Mouse (Mus musculus) midbrain, embryonic 14.5 days (tissue): ENCODE measurements at regions not wholly inside any gene's neighbourhood (a gene's known extent, or its start where the extent isn't known, plus 50 kb on each side); places are given as distances from the start of the nearest gene placed in this dataset.

ENCODE experiments used
- ATAC-seq: fragments of 200-750 bp; cut with Nextera tagmentation; 2 replicates; pipeline ENCODE4 v1.8.0; 2017; ENCODE audit warnings: moderate number of reproducible peaks, moderate library complexity; ENCODE audit not compliant: low FRiP score, low TSS enrichment
- DNase-seq: peaks from one replicate; pipeline ENCODE4 v3.0.0-alpha.2; 2015
- H3K27ac ChIP-seq: fragments of 300-500 bp; sonication (generic); replicated peaks from 2 replicates; pipeline ENCODE4 v1.5.1; 2014; ENCODE audit warnings: mild to moderate bottlenecking, low read depth, low read length, moderate library complexity
- H3K27me3 ChIP-seq: fragments of 300-500 bp; sonication (generic); 2 replicates; pipeline ENCODE4 v1.6.1; 2014; ENCODE audit warnings: low read length, control low read depth, mixed read lengths; ENCODE audit not compliant: control insufficient read depth, insufficient read depth
- H3K36me3 ChIP-seq: fragments of 300-500 bp; sonication (generic); 2 replicates; pipeline ENCODE4 v1.6.1; 2014; ENCODE audit warnings: low read length, control low read depth; ENCODE audit not compliant: control insufficient read depth, insufficient read depth
- H3K4me1 ChIP-seq: fragments of 300-500 bp; sonication (generic); 2 replicates; pipeline ENCODE4 v1.6.1; 2014; ENCODE audit warnings: mild to moderate bottlenecking, antibody characterized with exemption, low read length, control low read depth; ENCODE audit not compliant: control insufficient read depth, insufficient read depth
- H3K4me2 ChIP-seq: fragments of 300-500 bp; sonication (generic); 2 replicates; pipeline ENCODE4 v1.6.1; 2014; ENCODE audit warnings: mild to moderate bottlenecking, low read length, moderate library complexity
- H3K4me3 ChIP-seq: fragments of 300-500 bp; sonication (generic); replicated peaks from 2 replicates; pipeline ENCODE4 v1.5.1; 2014; ENCODE audit warnings: low read depth, low read length
- H3K9ac ChIP-seq: fragments of 300-500 bp; sonication (generic); replicated peaks from 2 replicates; pipeline ENCODE4 v1.6.1; 2014; ENCODE audit warnings: mild to moderate bottlenecking, low read length, moderate library complexity
- H3K9me3 ChIP-seq: fragments of 300-500 bp; sonication (generic); 2 replicates; pipeline ENCODE4 v1.6.1; 2016; ENCODE audit warnings: low read length, control low read depth, mixed read lengths; ENCODE audit not compliant: control insufficient read depth
- WGBS: fragments of 180-500 bp; shearing (Covaris S2); extraction: QIAGEN DNeasy Blood & Tissue Kit; methylation state at CpG from one replicate; pipeline ENCODE4 v1.1.7; 2014; 5-methylcytosine and 5-hydroxymethylcytosine counted together

DNA sequence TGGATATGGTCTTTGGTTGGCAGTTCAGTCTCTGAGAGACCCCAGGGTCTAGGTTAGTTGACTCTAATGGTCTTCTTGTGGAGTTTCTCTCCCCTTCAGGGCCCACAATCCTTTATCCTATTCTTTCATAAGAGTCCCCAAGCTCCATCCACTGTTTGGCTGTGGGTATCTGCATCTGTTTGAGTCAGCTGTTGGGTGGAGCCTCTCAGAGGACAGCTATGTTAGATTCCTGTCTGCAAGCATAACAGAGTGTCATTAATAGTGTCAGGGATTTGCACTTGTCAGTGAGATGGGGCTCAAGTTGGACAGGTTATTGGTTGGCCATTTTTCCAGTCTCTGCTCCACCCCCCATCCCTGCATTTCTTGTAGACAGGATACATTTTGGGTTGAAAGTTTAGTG lies 306.9 kb upstream of the Eif4g2 start:
- H3K4me2 ChIP-seq, result no peak overlapping the region
- no peak overlapping the region for H3K9ac ChIP-seq
- no peak overlapping the region for H3K4me3 ChIP-seq
- no peaks in the 10 kb centered on the region for H3K36me3 ChIP-seq
- H3K27ac ChIP-seq, result no peak overlapping the region
- DNase-seq (no peak), ATAC-seq (no peak)
- peaks cover 3% of the 10 kb centered on the region; the same call in 1 of the 2 replicates for H3K4me1 ChIP-seq
- H3K27me3 ChIP-seq, result no peaks in the 10 kb centered on the region
- no peaks in the 10 kb centered on the region for H3K9me3 ChIP-seq

DNA sequence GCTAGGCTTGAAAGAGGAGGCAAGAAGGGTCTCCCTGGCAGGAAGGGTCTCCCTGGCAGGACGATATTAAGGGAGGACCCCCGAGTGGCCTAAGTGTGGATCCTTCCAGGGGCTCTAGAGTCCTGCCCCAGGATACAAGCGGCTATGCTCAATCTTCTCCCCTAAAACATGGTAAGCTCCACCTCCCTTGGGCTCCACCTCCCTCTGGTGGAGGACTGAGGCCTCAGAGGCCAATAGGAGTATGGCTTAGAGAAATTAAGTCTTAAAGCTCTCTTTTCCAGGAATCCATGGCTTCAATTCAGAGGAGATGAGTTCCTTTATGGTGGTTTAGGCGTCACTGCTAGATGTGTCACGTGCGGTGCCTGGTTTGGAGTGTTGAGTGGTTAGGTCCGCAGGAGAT lies 291.7 kb upstream of the Eif4g2 start:
- Histone ChIP-seq H3K27me3 (no peaks in the 10 kb centered on the region), H3K4me1 (0 out of 2 replicates have a peak, but pooled peaks cover 6% of the 10 kb centered on the region), H3K9ac (no peak overlapping the region), H3K36me3 (no peaks in the 10 kb centered on the region), H3K4me2 (no peak overlapping the region), H3K9me3 (no peaks in the 10 kb centered on the region), H3K27ac (no peak overlapping the region), H3K4me3 (no peak overlapping the region)
- 87% methylated on average over 7 of the region's 7 CpGs for WGBS
- ATAC-seq (no peak), DNase-seq (no peak)

DNA sequence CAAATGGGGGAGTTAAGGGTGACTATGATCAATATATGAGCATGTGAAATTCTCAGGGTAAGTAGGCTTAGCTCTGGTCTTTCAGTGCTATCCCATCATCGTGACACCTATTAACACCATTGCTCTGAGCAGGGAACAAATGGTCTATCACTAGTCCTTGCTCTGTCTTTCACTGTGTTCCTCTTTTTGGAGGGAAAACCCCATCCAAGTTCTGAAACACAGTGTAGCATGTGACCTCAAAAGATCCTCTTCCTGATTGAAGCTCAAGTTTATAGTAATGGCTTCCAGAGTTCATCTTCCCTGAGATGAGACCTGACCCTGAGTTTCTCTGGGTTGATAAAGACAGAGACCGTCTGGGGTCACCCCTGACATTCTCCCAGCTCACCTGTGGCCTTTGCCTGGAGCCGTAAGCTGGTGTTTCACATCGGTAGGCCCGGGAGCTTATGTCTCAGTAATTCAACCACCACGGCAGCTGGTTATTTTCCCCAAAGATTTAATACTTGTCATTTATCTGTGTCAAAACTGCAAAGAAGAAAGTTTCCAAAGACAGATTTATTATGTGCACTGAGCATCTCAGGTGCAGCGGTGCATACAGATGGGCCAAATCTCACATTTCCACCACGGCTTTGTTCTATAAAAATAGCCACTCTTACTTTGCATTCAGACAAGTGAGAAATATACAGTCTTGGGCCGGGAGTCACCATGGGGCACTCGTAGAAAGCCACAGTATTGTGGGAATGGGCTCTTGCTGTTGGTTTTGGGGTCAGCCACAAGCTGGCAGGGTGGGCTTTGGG lies 290.7 kb upstream of the Eif4g2 start:
- Histone ChIP-seq H3K9me3 (no peaks in the 10 kb centered on the region), H3K27me3 (no peaks in the 10 kb centered on the region), H3K4me3 (no peak overlapping the region), H3K9ac (no peak overlapping the region), H3K4me2 (no peak overlapping the region), H3K27ac (no peak overlapping the region), H3K36me3 (no peaks in the 10 kb centered on the region), H3K4me1 (0 out of 2 replicates have a peak, but pooled peaks cover 6% of the 10 kb centered on the region)
- ATAC-seq (no peak), DNase-seq (no peak)
- 73% methylated on average over 10 of the region's 10 CpGs for WGBS

DNA sequence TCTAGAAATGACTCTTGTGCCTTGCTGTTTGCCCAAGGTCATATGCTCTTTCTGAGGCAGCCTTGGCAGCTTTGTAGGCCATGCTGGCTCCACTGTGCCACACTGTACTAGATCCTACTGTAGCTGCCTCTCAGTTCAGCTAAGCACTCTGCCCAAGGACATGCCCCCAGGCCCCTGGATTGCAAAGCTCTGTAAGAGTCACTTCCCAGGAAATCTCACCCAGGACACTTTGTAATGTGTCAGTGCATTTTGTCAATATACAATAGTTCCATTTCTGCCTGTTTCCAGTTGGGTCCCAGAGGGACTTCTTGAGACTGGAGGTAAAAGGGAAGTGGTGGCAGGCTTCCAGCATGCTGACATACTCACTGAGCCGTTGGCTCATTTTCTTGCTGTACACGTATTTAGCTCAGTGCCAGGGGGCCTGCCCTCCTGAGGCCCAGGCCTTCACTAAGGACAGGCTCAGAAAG lies 287.6 kb upstream of the Eif4g2 start:
- H3K27ac ChIP-seq, result peak overlapping the region; percentile 60
- 32% methylated on average over 2 of the region's 2 CpGs for WGBS
- peak; percentile 75 for DNase-seq
- H3K4me3 ChIP-seq, result no peak overlapping the region
- H3K9ac ChIP-seq, result no peak overlapping the region
- H3K4me2 ChIP-seq, result no peak overlapping the region
- no peaks in the 10 kb centered on the region for H3K9me3 ChIP-seq
- no peaks in the 10 kb centered on the region for H3K36me3 ChIP-seq
- H3K27me3 ChIP-seq, result no peaks in the 10 kb centered on the region
- H3K4me1 ChIP-seq, result 0 out of 2 replicates have a peak, but pooled peaks cover 6% of the 10 kb centered on the region
- no peak for ATAC-seq

DNA sequence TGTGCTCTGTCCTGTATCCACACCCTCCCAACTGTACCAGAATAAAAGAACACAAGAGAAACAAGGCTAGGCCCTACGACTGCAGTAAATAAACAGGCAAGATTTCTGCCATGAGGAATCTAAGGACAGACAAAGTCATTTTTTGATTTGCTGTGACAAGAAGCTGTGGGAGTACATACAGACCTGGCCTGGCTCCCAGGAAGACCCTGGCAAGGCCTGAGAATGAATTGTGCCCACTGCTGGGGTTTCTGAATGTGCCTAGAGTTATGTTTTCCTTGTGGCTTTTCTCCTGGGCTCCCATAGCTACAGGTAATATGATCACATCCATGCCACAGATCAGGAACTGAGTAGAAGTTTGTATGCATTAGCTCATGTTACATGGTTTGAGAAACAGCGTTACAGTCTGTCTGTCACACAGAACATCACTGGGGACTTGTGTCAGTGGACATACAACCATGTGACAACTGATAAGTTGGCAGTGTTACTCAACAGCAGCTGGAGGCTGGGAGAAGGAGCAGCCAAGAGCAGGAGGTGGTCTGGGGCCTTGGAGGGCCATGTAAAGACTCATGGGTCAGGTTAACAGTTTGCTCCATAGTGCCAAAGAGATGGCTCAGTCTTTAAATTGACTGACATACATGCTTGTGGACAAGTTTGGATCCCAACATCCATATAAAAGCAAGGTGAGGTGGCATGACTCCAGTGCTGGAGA lies 285.6 kb upstream of the Eif4g2 start:
- Histone ChIP-seq H3K4me1 (0 out of 2 replicates have a peak, but pooled peaks cover 4% of the 10 kb centered on the region), H3K27ac (no peak overlapping the region), H3K9ac (no peak overlapping the region), H3K4me2 (no peak overlapping the region), H3K36me3 (no peaks in the 10 kb centered on the region), H3K27me3 (no peaks in the 10 kb centered on the region), H3K9me3 (no peaks in the 10 kb centered on the region), H3K4me3 (no peak overlapping the region)
- no peak for DNase-seq
- WGBS, result 87% methylated on average over 2 of the region's 2 CpGs
- ATAC-seq, result no peak

DNA sequence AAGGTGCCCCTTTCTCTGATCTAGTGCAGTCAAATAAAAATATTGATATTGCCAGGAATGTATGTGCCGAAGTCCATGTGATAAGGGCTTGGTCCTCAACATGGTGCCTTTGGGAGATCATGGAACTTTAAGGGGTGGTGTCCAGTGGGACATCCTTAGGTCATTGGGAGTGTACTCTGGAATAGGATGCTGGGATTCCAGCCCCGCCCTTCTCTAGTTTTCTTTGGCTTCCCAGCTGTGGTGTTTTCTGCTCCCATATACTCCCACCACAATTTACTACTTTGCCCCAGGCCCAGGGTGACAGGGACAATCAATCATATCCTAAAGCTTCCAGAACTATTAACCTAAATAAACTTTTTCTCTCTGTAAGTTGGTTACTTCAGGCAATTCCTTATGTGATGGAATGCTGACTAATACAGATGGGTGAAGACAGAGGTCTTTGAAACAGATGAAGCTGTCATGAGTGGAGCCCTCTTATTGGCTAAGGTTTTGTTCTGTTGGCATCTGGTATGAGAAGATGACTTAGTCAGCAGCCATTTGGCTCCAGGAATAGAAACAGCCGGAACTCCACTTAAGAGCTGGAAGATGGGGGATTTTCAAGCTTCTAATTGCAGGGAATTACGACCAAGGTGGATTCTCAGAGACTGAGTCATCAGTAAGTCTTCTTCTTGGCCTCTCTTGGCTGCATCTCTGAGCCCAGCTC lies 284.3 kb upstream of the Eif4g2 start:
- ATAC-seq, result no peak
- Histone ChIP-seq H3K4me1 (0 out of 2 replicates have a peak, but pooled peaks cover 4% of the 10 kb centered on the region), H3K4me2 (no peak overlapping the region), H3K4me3 (no peak overlapping the region), H3K9ac (no peak overlapping the region), H3K36me3 (no peaks in the 10 kb centered on the region), H3K9me3 (no peaks in the 10 kb centered on the region), H3K27ac (no peak overlapping the region), H3K27me3 (no peaks in the 10 kb centered on the region)
- DNase-seq, result no peak
- 88% methylated on average over 4 of the region's 4 CpGs for WGBS

DNA sequence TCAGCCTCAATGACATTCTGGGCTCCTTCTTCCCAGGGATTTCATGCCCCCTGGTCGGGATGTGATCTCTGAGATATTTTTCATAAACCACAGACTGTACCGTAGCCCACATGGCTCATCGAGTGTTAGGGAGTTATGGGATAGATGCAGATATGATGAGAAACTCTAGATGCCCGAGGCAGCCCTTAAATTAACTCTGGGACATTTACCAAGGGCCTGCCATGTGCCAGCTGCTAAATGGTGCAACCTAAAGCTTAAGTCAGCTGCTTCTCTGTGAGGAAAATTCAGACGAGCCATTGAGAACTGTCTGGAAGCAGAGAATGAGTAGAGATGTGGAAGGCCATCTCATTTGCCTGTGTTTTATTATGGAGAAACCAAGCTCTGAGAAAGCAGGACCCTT lies 282.6 kb upstream of the Eif4g2 start:
- ATAC-seq (no peak), DNase-seq (no peak)
- no peak overlapping the region for H3K4me3 ChIP-seq
- H3K4me1 ChIP-seq, result 0 out of 2 replicates have a peak, but pooled peaks cover 3% of the 10 kb centered on the region
- no peaks in the 10 kb centered on the region for H3K9me3 ChIP-seq
- H3K4me2 ChIP-seq, result no peak overlapping the region
- H3K27me3 ChIP-seq, result no peaks in the 10 kb centered on the region
- H3K36me3 ChIP-seq, result no peaks in the 10 kb centered on the region
- 62% methylated on average over 5 of the region's 5 CpGs for WGBS
- H3K9ac ChIP-seq, result no peak overlapping the region
- no peak overlapping the region for H3K27ac ChIP-seq

DNA sequence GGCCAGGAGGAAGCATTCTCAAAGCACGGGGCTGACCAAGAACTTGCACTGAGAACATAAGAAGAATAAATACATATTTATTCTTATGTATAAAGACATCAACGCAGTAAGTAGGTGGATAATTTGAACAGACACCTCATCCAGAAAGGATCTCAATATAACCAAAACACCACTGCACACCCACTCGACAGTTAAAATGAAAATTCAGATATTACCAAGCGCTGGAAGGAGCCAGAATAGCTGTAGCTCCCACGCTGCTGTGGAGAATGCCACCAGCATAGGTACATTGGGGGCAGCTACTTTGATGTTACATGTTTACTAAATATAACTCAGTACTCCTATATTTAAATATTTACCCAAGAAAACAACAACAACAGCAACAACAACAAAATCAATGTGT lies 280.4 kb upstream of the Eif4g2 start:
- no peaks in the 10 kb centered on the region for H3K4me1 ChIP-seq
- no peak for ATAC-seq
- no peaks in the 10 kb centered on the region for H3K27me3 ChIP-seq
- DNase-seq, result no peak
- H3K9ac ChIP-seq, result no peak overlapping the region
- H3K36me3 ChIP-seq, result no peaks in the 10 kb centered on the region
- WGBS, result 79% methylated on average over 5 of the region's 5 CpGs
- no peaks in the 10 kb centered on the region for H3K9me3 ChIP-seq
- no peak overlapping the region for H3K27ac ChIP-seq
- no peak overlapping the region for H3K4me2 ChIP-seq
- no peak overlapping the region for H3K4me3 ChIP-seq
